Mouse (Mus musculus) ES-E14 (cell line): Measurements from ENCODE around the gene Sema3b. TPM values are rescaled to one million over a fixed set of nuclear protein-coding genes. Genes with fewer than 3 reads are reported as not detected.

ENCODE experiments used
- DNase-seq: peaks from one replicate; pipeline ENCODE4 v3.0.0-alpha.2; 2013; ENCODE audit warnings: low read depth, low spot score
- H3K27ac ChIP-seq: 2 replicates; pipeline ENCODE4 v1.5.1; 2012; ENCODE audit warnings: low read depth, mild to moderate bottlenecking, low read length, moderate library complexity, mixed read lengths; ENCODE audit not compliant: poor library complexity, insufficient read depth, severe bottlenecking
- H3K36me3 ChIP-seq: 2 replicates; pipeline ENCODE4 v1.6.1; 2012; ENCODE audit warnings: mild to moderate bottlenecking, low read length, moderate library complexity, mixed read lengths; ENCODE audit not compliant: control insufficient read depth, poor library complexity, insufficient read depth, severe bottlenecking
- H3K4me1 ChIP-seq, 2 experiments: fragments of 150-350 bp in 1 of 2; sonication (generic) in 1 of 2; 2 replicates each; pipeline ENCODE4 v1.6.1; 2012; ENCODE audit warnings: low read length in 2 of 2, mild to moderate bottlenecking in 1 of 2, mixed read lengths in 1 of 2; ENCODE audit not compliant: control insufficient read depth in 2 of 2, insufficient read depth in 2 of 2, poor library complexity in 1 of 2
- H3K4me3 ChIP-seq, 2 experiments: fragments of 150-350 bp in 1 of 2; sonication (generic) in 1 of 2; 2 replicates each; pipeline ENCODE4 v1.5.1; 2012; ENCODE audit warnings: low read length in 2 of 2, low read depth in 1 of 2, mild to moderate bottlenecking in 1 of 2, mixed read lengths in 1 of 2; ENCODE audit not compliant: insufficient read depth in 1 of 2, poor library complexity in 1 of 2, severe bottlenecking in 1 of 2
- H3K9ac ChIP-seq: 2 replicates; pipeline ENCODE4 v1.6.1; 2012; ENCODE audit warnings: low read depth, mild to moderate bottlenecking, low read length, mixed read lengths; ENCODE audit not compliant: poor library complexity, insufficient read depth, severe bottlenecking
- H3K9me3 ChIP-seq: fragments of 150-350 bp; sonication (generic); 2 replicates; pipeline ENCODE4 v1.6.1; 2012; ENCODE audit warnings: low read depth, mild to moderate bottlenecking, low read length; ENCODE audit not compliant: control insufficient read depth, insufficient read depth
- CHD2 ChIP-seq: IDR thresholded peaks from 2 replicates; pipeline ENCODE4 v1.6.1; 2014; ENCODE audit warnings: mild to moderate bottlenecking, low read depth, low read length, inconsistent platforms
- HCFC1 ChIP-seq: IDR thresholded peaks from 2 replicates; pipeline ENCODE4 v1.6.1; 2012; ENCODE audit warnings: low read length, inconsistent platforms, borderline replicate concordance; ENCODE audit not compliant: insufficient read depth
- MAFK ChIP-seq: IDR thresholded peaks from 2 replicates; pipeline ENCODE4 v1.6.1; 2014; ENCODE audit warnings: mild to moderate bottlenecking, low read depth, low read length, inconsistent platforms; ENCODE audit not compliant: insufficient read depth
- ZC3H11A ChIP-seq: IDR thresholded peaks from 2 replicates; pipeline ENCODE4 v1.6.1; 2012; ENCODE audit warnings: low read depth, mild to moderate bottlenecking, inconsistent platforms, low read length, borderline replicate concordance
- ZNF384 ChIP-seq: IDR thresholded peaks from 2 replicates; pipeline ENCODE4 v1.6.1; 2012; ENCODE audit warnings: low read depth, low read length, inconsistent platforms
- in situ Hi-C, 2 experiments: fragments of 600-800 bp; cut with MboI; formaldehyde crosslinking; loops; one replicate each; pipeline ENCODE4 v1.15.1; 2025; ENCODE audit warnings: low sequenced_read_pairs in 2 of 2, inconsistent platforms in 1 of 2; ENCODE audit not compliant: unreplicated experiment in 2 of 2
- total RNA-seq: library from RNA; depleted of rRNA; stranded (reverse); fragments of 300-350 nt; gene quantifications from 2 replicates; pipeline ENCODE4 v1.2.3, GENCODE M21; 2012

Gene Sema3b
- total RNA-seq, 1 experiment = 7.4 TPM

GRCm38 (mm10) chr9:107569270-107569669 lies 39.8 kb downstream of the Sema3b start:
- TF ChIP-seq ZNF384 = no peak
- TF ChIP-seq CHD2 = no peak
- TF ChIP-seq MAFK = no peak
- TF ChIP-seq ZC3H11A = no peak
- no peak for TF ChIP-seq HCFC1
- peaks cover 21% of the 10 kb centered on the region for H3K36me3 ChIP-seq
- peak overlapping the region; percentile 67 to 81 for H3K4me3 ChIP-seq
- H3K9me3 ChIP-seq = no peaks in the 10 kb centered on the region
- no peak overlapping the region for H3K27ac ChIP-seq
- DNase-seq = no peak
- in situ Hi-C loops = no loop called here
- peak overlapping the region; percentile 80 for H3K9ac ChIP-seq
- H3K4me1 ChIP-seq = peaks cover 0 to 25% of the 10 kb centered on the region in 2 experiments; a peak in 3 of 4 replicates

DNA sequence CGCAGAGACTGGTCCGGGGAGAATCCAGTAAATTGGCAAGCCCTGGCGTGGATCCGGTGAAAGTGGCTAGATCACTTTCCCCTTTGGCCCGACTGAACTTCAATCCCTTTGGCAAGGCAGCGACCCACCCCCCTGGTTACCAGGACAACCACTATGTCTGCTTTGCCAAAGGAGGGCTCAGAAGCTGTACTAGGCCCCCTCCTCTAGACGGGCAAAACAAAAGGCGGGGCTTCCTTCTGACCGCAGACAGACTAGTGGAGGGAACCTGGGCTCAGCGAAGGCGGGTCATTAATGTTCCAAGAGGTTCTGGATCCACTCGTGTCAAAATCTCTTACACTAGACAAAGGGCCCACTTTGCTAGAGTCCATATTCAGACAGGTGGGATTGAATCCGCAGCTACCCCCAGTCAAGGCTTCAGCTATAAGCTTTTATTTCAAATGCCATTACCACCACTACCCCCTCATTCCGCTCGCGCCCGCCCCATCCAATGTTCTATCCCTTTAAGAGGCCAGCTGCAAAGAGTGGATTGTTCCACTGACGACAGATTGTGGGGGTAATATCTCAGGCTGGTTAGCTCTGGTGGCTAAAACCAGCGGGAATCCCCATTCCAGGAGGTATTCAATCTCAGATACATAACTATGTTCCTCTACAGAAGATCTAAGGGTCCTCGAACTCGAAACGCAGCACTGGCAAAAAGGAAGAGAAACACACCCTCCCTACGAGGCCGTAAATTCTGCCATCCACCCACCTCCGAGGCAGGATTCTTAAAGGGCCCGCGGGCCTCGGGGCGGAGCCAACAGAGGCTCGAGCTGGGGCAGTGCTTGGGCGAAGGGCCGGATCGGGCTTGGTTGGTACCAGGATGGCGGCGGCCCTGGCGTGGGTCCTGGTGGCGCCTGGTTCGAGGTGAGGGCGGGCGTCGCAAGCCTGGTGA lies 40.4 kb downstream of the Sema3b start:
- H3K36me3 ChIP-seq = peaks cover 21% of the 10 kb centered on the region
- in situ Hi-C loops = no loop called here
- H3K9ac ChIP-seq = peak overlapping the region; percentile 80
- TF ChIP-seq MAFK = no peak
- no peak for TF ChIP-seq CHD2
- no peak for TF ChIP-seq ZNF384
- TF ChIP-seq ZC3H11A = no peak
- peak; percentile 49; the same call in 1 of the 2 replicates for TF ChIP-seq HCFC1
- peak overlapping the region; percentile 67 to 81 for H3K4me3 ChIP-seq
- no peak overlapping the region for H3K27ac ChIP-seq
- H3K9me3 ChIP-seq = no peaks in the 10 kb centered on the region
- peaks cover 0 to 25% of the 10 kb centered on the region in 2 experiments; a peak in 3 of 4 replicates for H3K4me1 ChIP-seq
- DNase-seq = peak; percentile 90

GRCm38 (mm10) chr9:107567702-107568319 lies 41.2 kb downstream of the Sema3b start, which contains the start of gene Hyal2:
TSS of gene Hyal2 (plus strand) at chr9:107567945.
- H3K9me3 ChIP-seq = no peaks in the 10 kb centered on the region
- peak within 1 kb of the TSS; percentile 67 to 81 for H3K4me3 ChIP-seq
- no peak within 1 kb of the TSS for H3K27ac ChIP-seq
- DNase-seq = no peak
- TF ChIP-seq CHD2 = no peak
- no peak for TF ChIP-seq ZNF384
- no peak for TF ChIP-seq MAFK
- no peak for TF ChIP-seq ZC3H11A
- no peak for TF ChIP-seq HCFC1
- peak within 1 kb of the TSS; percentile 35; the same call in 1 of the 2 replicates for H3K9ac ChIP-seq
- in situ Hi-C loops = no loop called here
- peaks cover 21% of the 10 kb centered on the region for H3K36me3 ChIP-seq
- H3K4me1 ChIP-seq = peaks cover 0 to 25% of the 10 kb centered on the region in 2 experiments; a peak in 3 of 4 replicates

DNA sequence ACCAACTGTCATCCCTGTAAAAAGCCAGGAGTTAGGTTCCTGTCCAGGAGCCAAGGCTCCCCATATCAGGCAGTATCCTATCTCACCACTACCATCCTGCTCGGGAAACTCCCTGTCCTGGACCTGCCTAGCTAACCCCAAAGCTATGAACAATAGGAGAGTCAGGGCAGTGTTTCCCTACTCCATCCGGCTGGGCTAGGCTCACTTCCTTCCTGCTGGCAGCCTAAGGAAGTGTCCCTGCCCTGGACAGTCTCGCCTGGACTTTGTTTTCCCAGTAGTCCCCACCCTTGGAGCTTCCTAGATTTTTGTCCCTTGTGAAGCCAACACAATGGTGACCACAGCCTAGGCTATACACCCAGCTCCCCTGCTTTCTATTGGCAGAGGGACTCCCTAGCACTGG lies 42.2 kb downstream of the Sema3b start:
- in situ Hi-C loops = no loop called here
- TF ChIP-seq ZC3H11A (no peak), ZNF384 (no peak), MAFK (no peak), CHD2 (no peak), HCFC1 (no peak)
- Histone ChIP-seq H3K4me3 (no peak overlapping the region), H3K27ac (no peak overlapping the region), H3K36me3 (peaks cover 20% of the 10 kb centered on the region; the same call in 1 of the 2 replicates), H3K9ac (no peak overlapping the region), H3K9me3 (no peaks in the 10 kb centered on the region), H3K4me1 (peaks cover 0 to 25% of the 10 kb centered on the region in 2 experiments; a peak in 3 of 4 replicates)
- no peak for DNase-seq
